Mouse (Mus musculus) layer of hippocampus, adult 2 months (tissue): ENCODE measurements around the gene Scaf1. TPM values are rescaled to one million over a fixed set of nuclear protein-coding genes. Genes with fewer than 3 reads are reported as not detected.
A peak's percentile ranks its signal among the peaks of the same experiment; 100 is the strongest.

Experiments used
- DNase-seq, 2 experiments: peaks; one replicate each; pipeline ENCODE4 v3.0.0; 2022; ENCODE audit warnings: low spot score in 2 of 2
- H3K27ac ChIP-seq: fragments of 200-600 bp; 2 replicates; pipeline ENCODE4 v1.8.1; 2022
- H3K4me3 ChIP-seq: fragments of 200-600 bp; 2 replicates; pipeline ENCODE4 v1.8.1; 2022; ENCODE audit warnings: mild to moderate bottlenecking
- CTCF ChIP-seq: fragments of 200-600 bp; conservative IDR thresholded peaks from 2 replicates; pipeline ENCODE4 v1.8.1; 2022; ENCODE audit warnings: antibody characterized with exemption, mild to moderate bottlenecking, moderate library complexity
- total RNA-seq, 2 experiments: library from RNA; stranded (reverse); gene quantifications; 2 replicates each; pipeline ENCODE4 v1.2.3; 2021

The Scaf1 gene
- total RNA-seq, 2 experiments from 2014 or later: 166 to 168 TPM

GRCm38 (mm10) chr7:45052181-45052861, 36.2 kb upstream of the Scaf1 start:
- Histone ChIP-seq H3K4me3 (peak overlapping the region; percentile 84), H3K27ac (peak overlapping the region; percentile 99)
- peak in 1 of 2 experiments; percentile 47 for DNase-seq
- no peak for TF ChIP-seq CTCF

GRCm38 (mm10) chr7:45051601-45051974, 35.4 kb upstream of the Scaf1 start:
- DNase-seq: no peak
- H3K27ac ChIP-seq: peak overlapping the region; percentile 99
- peak overlapping the region; percentile 84 for H3K4me3 ChIP-seq
- TF ChIP-seq CTCF: no peak

GRCm38 (mm10) chr7:45050945-45051600, 34.9 kb upstream of the Scaf1 start:
- DNase-seq: peak; percentile 64 to 84
- Histone ChIP-seq H3K4me3 (peak overlapping the region; percentile 84), H3K27ac (peak overlapping the region; percentile 99)
- TF ChIP-seq CTCF: no peak

- DNase-seq: no peak
- Histone ChIP-seq H3K27ac (no peak overlapping the region), H3K4me3 (no peak overlapping the region)
- no peak for TF ChIP-seq CTCF
Measured at GRCm38 (mm10) chr7:45048923-45049657, 32.9 kb upstream of the Scaf1 start.

GRCm38 (mm10) chr7:45048001-45048890, 32.1 kb upstream of the Scaf1 start:
- DNase-seq: no peak
- TF ChIP-seq CTCF: no peak
- Histone ChIP-seq H3K4me3 (no peak overlapping the region), H3K27ac (no peak overlapping the region)

GRCm38 (mm10) chr7:45047491-45047890, 31.3 kb upstream of the Scaf1 start:
- TF ChIP-seq CTCF: no peak

GRCm38 (mm10) chr7:45046853-45047350, 30.7 kb upstream of the Scaf1 start:
- no peak for DNase-seq
- no peak for TF ChIP-seq CTCF
- Histone ChIP-seq H3K27ac (no peak overlapping the region), H3K4me3 (no peak overlapping the region)

More at GRCm38 (mm10) chr7:45047491-45047890, 31.3 kb upstream of the Scaf1 start:
- no peak for DNase-seq
- Histone ChIP-seq H3K27ac (no peak overlapping the region), H3K4me3 (no peak overlapping the region)

- H3K4me3 ChIP-seq: no peak overlapping the region
- no peak overlapping the region for H3K27ac ChIP-seq
- TF ChIP-seq CTCF: no peak
- no peak for DNase-seq
Measured at GRCm38 (mm10) chr7:45045741-45046140, 29.6 kb upstream of the Scaf1 start.

- Histone ChIP-seq H3K27ac (no peak overlapping the region), H3K4me3 (no peak overlapping the region)
- no peak for TF ChIP-seq CTCF
- DNase-seq: no peak
Measured at GRCm38 (mm10) chr7:45043307-45043706, 27.1 kb upstream of the Scaf1 start.

GRCm38 (mm10) chr7:45040851-45041250, 24.7 kb upstream of the Scaf1 start:
- Histone ChIP-seq H3K27ac (no peak overlapping the region), H3K4me3 (no peak overlapping the region)
- DNase-seq: no peak
- TF ChIP-seq CTCF: no peak

- no peak for TF ChIP-seq CTCF
- DNase-seq: no peak
- Histone ChIP-seq H3K27ac (no peak overlapping the region), H3K4me3 (no peak overlapping the region)
Measured at GRCm38 (mm10) chr7:45038411-45038810, 22.2 kb upstream of the Scaf1 start.

GRCm38 (mm10) chr7:45037720-45038361, 21.7 kb upstream of the Scaf1 start:
- Histone ChIP-seq H3K4me3 (no peak overlapping the region), H3K27ac (no peak overlapping the region)
- peak; percentile 88 for TF ChIP-seq CTCF
- no peak for DNase-seq
